Mouse (Mus musculus) CH12.LX (cell line): ENCODE measurements around the gene Zfp358. TPM values are rescaled to one million over a fixed set of nuclear protein-coding genes. Genes with fewer than 3 reads are reported as not detected.

Experiments
- DNase-seq: peaks from one replicate; pipeline ENCODE4 v3.0.0-alpha.2; 2013; ENCODE audit errors: extremely low read depth
- H3K27ac ChIP-seq: 2 replicates; pipeline ENCODE4 v1.5.1; 2012; ENCODE audit warnings: low read depth, mild to moderate bottlenecking, control low read depth, moderate library complexity; ENCODE audit not compliant: insufficient read depth
- H3K27me3 ChIP-seq: replicated peaks from 2 replicates; pipeline ENCODE3; 2012; ENCODE audit warnings: inconsistent platforms
- H3K36me3 ChIP-seq, 2 experiments: replicated peaks in 1 of 2; 2 replicates each; pipeline versions ENCODE3 to v1.6.1; 2012; ENCODE audit warnings: inconsistent platforms in 1 of 2, low read length in 1 of 2, mild to moderate bottlenecking in 1 of 2, mixed read lengths in 1 of 2, moderate library complexity in 1 of 2; ENCODE audit not compliant: control insufficient read depth in 1 of 2, insufficient read depth in 1 of 2
- H3K4me1 ChIP-seq, 2 experiments: 2 replicates each; pipeline ENCODE4 v1.6.1; 2012; ENCODE audit warnings: inconsistent platforms in 1 of 2, moderate library complexity in 1 of 2; ENCODE audit not compliant: insufficient read depth in 2 of 2, control insufficient read depth in 1 of 2
- H3K4me2 ChIP-seq: 2 replicates; pipeline ENCODE4 v1.6.1; 2012; ENCODE audit warnings: low read depth, mild to moderate bottlenecking, control low read depth; ENCODE audit not compliant: poor library complexity, insufficient read depth, severe bottlenecking
- H3K4me3 ChIP-seq, 3 experiments: fragments of 150-350 bp in 1 of 3; sonication (generic) in 1 of 3; replicated peaks in 1 of 3; 2 replicates each; pipeline versions ENCODE3 to v1.5.1; 2011 to 2012; ENCODE audit warnings: low read depth in 2 of 3, low read length in 2 of 3, mild to moderate bottlenecking in 2 of 3, moderate library complexity in 2 of 3, control low read depth in 1 of 3, improper control_type of control experiment in 1 of 3, inconsistent platforms in 1 of 3, mixed read lengths in 1 of 3; ENCODE audit not compliant: poor library complexity in 1 of 3
- H3K79me2 ChIP-seq: replicated peaks from 2 replicates; pipeline ENCODE4 v1.6.1; 2012; ENCODE audit warnings: mild to moderate bottlenecking, moderate library complexity; ENCODE audit not compliant: control insufficient read depth, poor library complexity, insufficient read depth, severe bottlenecking; ENCODE audit errors: extremely low read depth
- H3K9ac ChIP-seq: 2 replicates; pipeline ENCODE4 v1.6.1; 2012; ENCODE audit warnings: low read depth, mild to moderate bottlenecking, control low read depth, moderate library complexity; ENCODE audit not compliant: insufficient read depth
- H3K9me3 ChIP-seq: replicated peaks from 2 replicates; pipeline ENCODE3; 2012; ENCODE audit warnings: low read length, inconsistent platforms, mixed read lengths
- BHLHE40 ChIP-seq: IDR thresholded peaks from 2 replicates; pipeline ENCODE4 v1.6.1; 2011; ENCODE audit warnings: mild to moderate bottlenecking, low read depth, low read length, improper control_type of control experiment
- CHD1 ChIP-seq: IDR thresholded peaks from 2 replicates; pipeline ENCODE4 v1.6.1; 2012; ENCODE audit warnings: low read depth, low read length, improper control_type of control experiment, inconsistent platforms
- CTCF ChIP-seq, 2 experiments: IDR thresholded peaks in 1 of 2; conservative IDR thresholded peaks in 1 of 2; 2 replicates each; pipeline ENCODE4 v1.5.1; 2011 to 2012; ENCODE audit warnings: low read depth in 2 of 2, low read length in 2 of 2, improper control_type of control experiment in 1 of 2, inconsistent platforms in 1 of 2, mild to moderate bottlenecking in 1 of 2, moderate library complexity in 1 of 2
- ETS1 ChIP-seq: conservative IDR thresholded peaks from 2 replicates; pipeline ENCODE4 v1.6.1; 2012; ENCODE audit warnings: low read depth, mild to moderate bottlenecking, inconsistent platforms, low read length, improper control_type of control experiment, moderate library complexity
- HCFC1 ChIP-seq: IDR thresholded peaks from 2 replicates; pipeline ENCODE4 v1.6.1; 2012; ENCODE audit warnings: low read depth, mild to moderate bottlenecking, inconsistent platforms, low read length, improper control_type of control experiment
- IRF4 ChIP-seq: IDR thresholded peaks from 2 replicates; pipeline ENCODE4 v1.6.1; 2014; ENCODE audit warnings: low read depth, mild to moderate bottlenecking, inconsistent platforms, low read length, improper control_type of control experiment
- JUN ChIP-seq: IDR thresholded peaks from 2 replicates; pipeline ENCODE4 v1.6.1; 2011; ENCODE audit warnings: low read depth, mild to moderate bottlenecking, low read length, improper control_type of control experiment, moderate library complexity; ENCODE audit not compliant: insufficient read depth
- JUND ChIP-seq: conservative IDR thresholded peaks from 2 replicates; pipeline ENCODE4 v1.6.1; 2011; ENCODE audit warnings: low read depth, low read length, improper control_type of control experiment
- MAFK ChIP-seq: IDR thresholded peaks from 2 replicates; pipeline ENCODE4 v1.6.1; 2011; ENCODE audit warnings: low read length, improper control_type of control experiment; ENCODE audit not compliant: insufficient replicate concordance
- MAZ ChIP-seq: IDR thresholded peaks from 2 replicates; pipeline ENCODE4 v1.6.1; 2012; ENCODE audit warnings: low read depth, mild to moderate bottlenecking, inconsistent platforms, low read length, improper control_type of control experiment, moderate library complexity
- MEF2A ChIP-seq: IDR thresholded peaks from 2 replicates; pipeline ENCODE4 v1.6.1; 2014; ENCODE audit warnings: low read depth, mild to moderate bottlenecking, inconsistent platforms, low read length, improper control_type of control experiment, borderline replicate concordance
- NELFE ChIP-seq: IDR thresholded peaks from 2 replicates; pipeline ENCODE4 v1.6.1; 2011; ENCODE audit warnings: low read depth, low read length, improper control_type of control experiment
- NRF1 ChIP-seq: IDR thresholded peaks from 2 replicates; pipeline ENCODE4 v1.6.1; 2014; ENCODE audit warnings: low read depth, mild to moderate bottlenecking, inconsistent platforms, low read length, improper control_type of control experiment, moderate library complexity
- PAX5 ChIP-seq: IDR thresholded peaks from 2 replicates; pipeline ENCODE4 v1.6.1; 2012; ENCODE audit warnings: low read length, inconsistent platforms, mixed read lengths
- POLR2AphosphoS2 ChIP-seq: IDR thresholded peaks from 2 replicates; pipeline ENCODE4 v1.6.1; 2011; ENCODE audit warnings: low read depth, low read length, improper control_type of control experiment
- RAD21 ChIP-seq: IDR thresholded peaks from 2 replicates; pipeline ENCODE4 v1.6.1; 2011; ENCODE audit warnings: low read depth, mild to moderate bottlenecking, low read length, improper control_type of control experiment, moderate library complexity
- RCOR1 ChIP-seq: conservative IDR thresholded peaks from 2 replicates; pipeline ENCODE4 v1.6.1; 2012; ENCODE audit warnings: low read depth, mild to moderate bottlenecking, inconsistent platforms, low read length, improper control_type of control experiment
- SIN3A ChIP-seq: IDR thresholded peaks from 2 replicates; pipeline ENCODE4 v1.6.1; 2012; ENCODE audit warnings: low read length, improper control_type of control experiment, inconsistent platforms
- TBP ChIP-seq: conservative IDR thresholded peaks from 2 replicates; pipeline ENCODE4 v1.6.1; 2011; ENCODE audit warnings: low read depth, low read length, improper control_type of control experiment
- UBTF ChIP-seq: IDR thresholded peaks from 2 replicates; pipeline ENCODE4 v1.6.1; 2012; ENCODE audit warnings: low read depth, mild to moderate bottlenecking, inconsistent platforms, low read length, improper control_type of control experiment, moderate library complexity
- USF1 ChIP-seq: IDR thresholded peaks from 2 replicates; pipeline ENCODE4 v1.6.1; 2014; ENCODE audit warnings: low read depth, mild to moderate bottlenecking, inconsistent platforms, low read length, improper control_type of control experiment
- ZC3H11A ChIP-seq: IDR thresholded peaks from 2 replicates; pipeline ENCODE4 v1.6.1; 2012; ENCODE audit warnings: low read depth, mild to moderate bottlenecking, inconsistent platforms, low read length, improper control_type of control experiment
- ZKSCAN1 ChIP-seq: IDR thresholded peaks from 2 replicates; pipeline ENCODE4 v1.6.1; 2012; ENCODE audit warnings: low read depth, inconsistent platforms, low read length, improper control_type of control experiment, borderline replicate concordance
- ZNF384 ChIP-seq: IDR thresholded peaks from 2 replicates; pipeline ENCODE4 v1.6.1; 2012; ENCODE audit warnings: low read depth, low read length, improper control_type of control experiment, inconsistent platforms
- dilution Hi-C: fragments of 300-500 bp; cut with MboI; formaldehyde crosslinking; loops from 2 replicates; pipeline ENCODE4 v1.14.3; 2020; ENCODE audit warnings: low sequenced_read_pairs; ENCODE audit not compliant: extremely low pct_unique_long_range_greater_than_20kb, extremely low pct_ligation_motif_present
- in situ Hi-C: fragments of 300-500 bp; cut with MboI; formaldehyde crosslinking; loops from 3 replicates; pipeline ENCODE4 v1.14.3; 2019; ENCODE audit warnings: low sequenced_read_pairs, low pct_ligation_motif_present, low pct_unique_long_range_greater_than_20kb, mixed read lengths
- polyA plus RNA-seq: library from polyadenylated mRNA; unstranded; fragments of >175 nt; gene quantifications from 2 replicates; pipeline ENCODE4 v1.2.1, GENCODE M21; 2012; ENCODE audit warnings: low read depth; ENCODE audit not compliant: insufficient read length
- total RNA-seq, 2 experiments: library from RNA; depleted of rRNA; stranded (reverse); fragments of 300-350 nt in 1 of 2; fragments of >200 nt in 1 of 2; gene quantifications; 2 replicates each; pipeline ENCODE4 v1.2.3; 2012 to 2014

The Zfp358 gene
- total and polyA plus RNA-seq, 3 experiments: 0.17 to 0.64 (median 0.54) TPM

- in situ Hi-C loops (no loop called here), dilution Hi-C loops (no loop called here)
- Histone ChIP-seq H3K36me3 (peaks cover 76 to 95% of the 10 kb centered on the region in 2 experiments), H3K9me3 (no peaks in the 10 kb centered on the region), H3K4me1 (peaks cover 0 to 9% of the 10 kb centered on the region in 2 experiments; a peak in 1 of 4 replicates), H3K4me3 (no peak overlapping the region), H3K27me3 (no peaks in the 10 kb centered on the region), H3K27ac (no peak overlapping the region), H3K4me2 (no peak overlapping the region), H3K79me2 (no peaks in the 10 kb centered on the region), H3K9ac (no peak overlapping the region)
- no peak for DNase-seq
- no peak for TF ChIP-seq CTCF (conservative IDR thresholded peaks at IDR 0.05 in 1 of 2, IDR thresholded peaks at IDR 0.05 in 1 of 2; ENCODE audit: low read depth in 2 of 2, low read length in 2 of 2)
- no peak for TF ChIP-seq RCOR1
- no peak for TF ChIP-seq PAX5
- no peak for TF ChIP-seq MAZ
- no peak for TF ChIP-seq POLR2AphosphoS2
- no peak for TF ChIP-seq IRF4
- TF ChIP-seq HCFC1: no peak
- no peak for TF ChIP-seq MAFK
- TF ChIP-seq MEF2A: no peak
These were observed 44.0 kb downstream of the Zfp358 start for GRCm38 (mm10) chr8:3536940-3537339.

GRCm38 (mm10) chr8:3537666-3538065 lies 44.7 kb downstream of the Zfp358 start:
- in situ Hi-C loops (no loop called here), dilution Hi-C loops (no loop called here)
- TF ChIP-seq JUN: no peak
- TF ChIP-seq NRF1: no peak
- no peak for TF ChIP-seq ZKSCAN1
- TF ChIP-seq TBP: no peak
- TF ChIP-seq RAD21: no peak
- TF ChIP-seq IRF4: no peak
- no peak for TF ChIP-seq JUND
- TF ChIP-seq ETS1: no peak
- TF ChIP-seq POLR2AphosphoS2: no peak
- TF ChIP-seq PAX5: no peak
- TF ChIP-seq USF1: no peak
- no peak for TF ChIP-seq MAZ
- TF ChIP-seq UBTF: no peak
- no peak for TF ChIP-seq SIN3A
- no peak for TF ChIP-seq ZNF384
- no peak for TF ChIP-seq BHLHE40
- no peak for TF ChIP-seq ZC3H11A
- TF ChIP-seq NELFE: no peak
- TF ChIP-seq CHD1: no peak
- Histone ChIP-seq H3K4me3 (no peak overlapping the region), H3K27me3 (no peaks in the 10 kb centered on the region), H3K9me3 (no peaks in the 10 kb centered on the region), H3K4me2 (no peak overlapping the region), H3K36me3 (peaks cover 74 to 93% of the 10 kb centered on the region in 2 experiments), H3K9ac (no peak overlapping the region), H3K4me1 (peaks cover 0 to 9% of the 10 kb centered on the region in 2 experiments; a peak in 1 of 4 replicates), H3K27ac (no peak overlapping the region), H3K79me2 (no peaks in the 10 kb centered on the region)
- DNase-seq: no peak
